8 mouse cellular contexts compared by ENCODE assay signal in the genomic region with DNA sequence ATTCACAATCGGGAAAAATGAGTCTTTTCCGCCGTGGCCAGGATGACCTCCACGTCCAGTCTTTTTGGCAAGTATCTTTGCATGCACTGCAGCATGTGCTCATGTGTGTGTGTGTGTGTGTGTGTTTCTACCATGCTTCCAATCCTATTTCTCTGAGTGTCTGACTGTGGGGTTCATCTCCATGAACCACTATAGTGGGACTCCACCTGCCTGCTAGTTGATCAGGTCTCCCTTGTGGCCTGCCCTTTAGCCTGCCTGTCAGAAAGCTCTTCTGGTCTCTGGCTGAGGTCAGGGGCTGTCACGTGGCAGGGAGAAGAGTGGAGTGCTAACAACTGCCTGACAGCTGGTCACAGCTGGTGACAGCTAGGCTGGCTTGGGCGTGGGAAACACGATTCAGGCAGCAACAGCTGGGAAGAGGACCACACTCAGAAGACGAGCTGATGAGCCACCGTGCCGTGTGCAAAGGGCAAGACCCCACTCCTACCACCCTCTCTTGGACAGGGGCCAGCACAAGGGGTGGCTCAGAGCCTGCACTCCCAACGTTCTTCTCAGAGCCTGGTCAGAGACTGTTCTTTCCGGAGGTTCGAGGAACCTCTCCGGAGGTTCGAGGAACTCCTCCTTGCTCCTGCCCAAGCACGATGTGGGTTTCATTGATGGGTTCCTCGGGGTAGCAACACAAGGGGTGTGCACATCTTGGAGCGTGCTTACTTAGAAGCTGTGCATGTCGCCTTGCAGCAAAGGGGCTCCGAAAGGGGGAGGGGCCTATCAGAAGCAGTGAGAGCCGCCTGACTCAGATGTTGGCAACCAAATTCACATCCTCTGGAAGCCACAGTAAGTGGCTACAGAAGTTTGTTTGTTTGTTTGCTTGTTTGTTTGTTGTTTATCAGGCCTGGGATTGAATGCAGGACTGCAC. TPM values are rescaled to one million over a fixed set of nuclear protein-coding genes. Genes with fewer than 3 reads are reported as not detected.
DNase-seq lines count a peak whose midpoint lies in the region.

No protein-coding gene starts in this region.

- intact Hi-C loops in heart, postnatal 14 days (cut with DNase I) = no loop called here

- peak; percentile 10 for DNase-seq in urinary bladder, postnatal 14 days (ENCODE audit: low spot score)
- no peak for DNase-seq in urinary bladder, adult 2 months (ENCODE audit: low spot score)
- peak; percentile 77 to 81 for DNase-seq in heart, postnatal 14 days
- DNase-seq in kidney, postnatal 36 days = peak; percentile 66 to 75
- peak; percentile 82 for DNase-seq in lung, postnatal 36 days
- DNase-seq in frontal cortex, postnatal 10 days (ENCODE audit: low spot score in 2 of 2) = no peak
- no peak for DNase-seq in frontal cortex, postnatal 14 days (ENCODE audit: low spot score in 2 of 2)
- DNase-seq in urinary bladder, postnatal 10 days (ENCODE audit: low spot score) = no peak

RNA-seq across cellular contexts. Expression of gene Mycn, which starts 53.6 kb away (rescaled TPM):
- polyA plus RNA-seq in urinary bladder, adult 2 months (2012; rRNA removed) = 0.74 and 0.78 TPM in 2 replicates
- 1 to 10 TPM; 3.5 to 7.6 TPM for total RNA-seq in heart, postnatal 14 days (2021)

Comparison
In these comparisons a context has a peak if more than half of its experiments do, and no peak if none do; other contexts are left out.
1. DNase-seq: peak in urinary bladder, postnatal 14 days (single experiment), heart, postnatal 14 days (2 of 2), kidney, postnatal 36 days (2 of 2) and lung, postnatal 36 days (single experiment); none in urinary bladder, adult 2 months (single experiment), frontal cortex, postnatal 10 days (0 of 2), frontal cortex, postnatal 14 days (0 of 2) and urinary bladder, postnatal 10 days (single experiment).